Mouse (Mus musculus) kidney, adult 8-10 months (tissue): ENCODE data around the gene Alas2.

Experiments
- DNase-seq, 2 experiments: peaks; one replicate each; pipeline ENCODE4 v3.0.0; 2022

The Alas2 gene

GRCm38 (mm10) chrX:150547239-150547638, at the start of gene Alas2:
TSS of gene Alas2 (plus strand) at chrX:150547375.
- no peak for DNase-seq

DNA sequence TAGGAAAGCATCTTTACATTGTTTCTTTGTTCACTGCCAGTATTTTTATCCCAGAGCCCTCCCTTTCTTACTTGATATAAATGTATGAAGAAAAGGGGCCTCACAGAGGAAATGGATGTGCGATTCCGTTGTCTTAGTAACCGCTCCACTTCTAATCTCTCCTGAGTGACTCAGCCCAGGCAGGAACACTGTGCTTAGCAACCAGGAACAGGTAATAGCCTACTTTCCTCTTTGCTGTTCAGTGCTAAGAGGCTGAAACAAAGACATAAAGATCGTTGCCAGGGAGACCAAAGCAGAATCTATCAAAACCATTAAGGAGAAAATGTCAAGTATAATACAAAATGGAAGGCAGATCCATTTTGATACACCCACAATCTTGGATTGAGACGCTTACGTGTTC, 38.5 kb upstream of the Alas2 start:
- no peak for DNase-seq

DNA sequence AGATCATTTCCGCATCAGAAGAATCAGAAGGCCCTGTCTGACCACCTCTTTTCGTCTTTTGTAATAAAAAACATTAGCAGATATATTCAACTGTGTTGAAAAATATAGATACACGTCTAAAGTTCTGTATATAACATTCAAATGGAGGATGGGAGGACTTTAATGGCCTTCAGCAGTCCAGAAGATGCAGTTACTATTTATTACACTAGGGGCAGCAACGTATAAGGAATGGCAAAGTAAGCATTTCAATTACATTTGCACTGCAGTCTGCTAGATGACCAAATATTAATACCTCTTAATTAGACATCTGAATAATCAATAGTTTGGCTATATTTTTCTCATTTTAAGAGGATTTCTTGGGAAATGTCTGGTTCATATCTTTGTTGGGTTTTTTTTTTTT, 36.5 kb upstream of the Alas2 start:
- DNase-seq: peak; percentile 3 to 46

GRCm38 (mm10) chrX:150511274-150511673, 35.9 kb upstream of the Alas2 start:
- peak in 1 of 2 experiments; percentile 5 for DNase-seq

DNA sequence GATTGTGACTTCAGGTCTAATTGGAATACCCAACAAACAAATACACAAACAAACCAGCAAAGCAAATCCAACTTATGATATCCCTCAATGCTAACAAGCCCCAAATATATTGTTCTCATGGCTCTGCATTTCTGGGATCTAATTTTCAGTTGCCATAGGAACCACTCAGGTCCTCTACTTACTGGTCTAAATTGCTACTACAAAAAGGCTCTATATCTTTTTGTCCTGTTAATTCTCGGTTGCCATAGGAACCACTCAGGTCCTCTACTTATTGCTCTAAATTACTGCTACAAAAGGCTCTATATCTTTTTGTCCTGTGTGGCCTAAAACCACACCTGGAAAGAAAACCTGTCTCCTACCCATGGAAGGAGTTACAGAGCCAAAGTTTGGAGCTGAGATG, 33.0 kb upstream of the Alas2 start:
- DNase-seq: no peak

DNA sequence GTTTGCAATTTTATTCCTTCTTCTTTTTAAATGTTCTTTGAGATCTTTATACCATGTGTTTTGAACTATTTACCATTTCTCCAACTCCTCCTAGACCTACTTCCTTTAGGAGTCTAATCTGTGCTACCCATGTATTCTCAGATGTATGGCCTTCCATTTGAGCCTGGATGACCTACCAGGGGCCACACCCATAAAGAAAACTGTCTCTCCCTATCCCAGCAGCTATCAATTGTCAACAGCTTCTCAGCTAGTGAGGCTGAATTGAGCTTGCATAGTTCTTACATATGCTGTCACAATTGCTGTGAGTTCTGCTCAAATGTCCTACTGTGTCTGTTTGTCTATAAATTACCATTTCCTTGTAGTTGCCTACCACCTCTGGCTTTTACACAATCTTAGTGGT, 31.2 kb upstream of the Alas2 start:
- no peak for DNase-seq

GRCm38 (mm10) chrX:150516477-150516876, 30.7 kb upstream of the Alas2 start:
- no peak for DNase-seq

GRCm38 (mm10) chrX:150540111-150540510, 7.1 kb upstream of the Alas2 start:
- DNase-seq: no peak

DNA sequence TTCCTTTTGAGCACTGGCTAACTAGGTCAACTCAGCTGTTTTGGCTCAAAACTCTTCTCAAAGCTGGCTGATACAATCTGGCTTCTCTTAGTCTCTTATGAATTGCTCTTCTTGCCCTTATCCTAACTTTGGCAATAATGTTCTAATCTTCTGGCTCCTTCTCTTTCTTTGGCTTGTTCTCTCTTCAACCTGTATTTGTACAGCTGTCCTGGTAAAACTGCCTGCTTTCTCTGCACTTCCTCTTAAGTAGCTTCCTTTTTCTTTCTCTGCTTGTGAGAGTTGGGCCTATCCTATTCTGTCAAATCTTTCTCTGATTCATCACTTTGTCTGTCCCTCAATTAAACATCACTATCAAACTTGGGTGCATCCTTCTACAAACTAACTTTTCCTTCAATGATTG, 5.5 kb upstream of the Alas2 start:
- no peak for DNase-seq

DNA sequence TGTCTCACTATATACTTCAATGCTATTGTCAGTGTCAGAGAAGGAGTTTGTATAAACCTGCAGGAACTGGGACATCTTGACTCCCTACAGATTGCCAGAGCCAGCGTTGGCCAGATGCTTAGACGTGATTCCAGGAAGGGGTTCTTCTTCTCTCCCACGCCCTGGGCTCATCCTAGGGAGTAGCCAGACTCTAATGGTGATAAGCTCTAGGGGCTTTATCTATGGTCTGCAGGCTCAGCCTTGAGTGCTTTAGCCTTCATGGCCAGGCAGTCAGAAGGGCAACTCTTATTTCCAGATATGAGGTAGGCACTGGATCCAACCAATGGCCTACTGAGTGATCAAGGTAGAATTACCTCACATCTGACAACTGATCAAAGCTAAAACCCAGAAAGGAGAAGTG, 2.5 kb downstream of the Alas2 start:
- no peak for DNase-seq

DNA sequence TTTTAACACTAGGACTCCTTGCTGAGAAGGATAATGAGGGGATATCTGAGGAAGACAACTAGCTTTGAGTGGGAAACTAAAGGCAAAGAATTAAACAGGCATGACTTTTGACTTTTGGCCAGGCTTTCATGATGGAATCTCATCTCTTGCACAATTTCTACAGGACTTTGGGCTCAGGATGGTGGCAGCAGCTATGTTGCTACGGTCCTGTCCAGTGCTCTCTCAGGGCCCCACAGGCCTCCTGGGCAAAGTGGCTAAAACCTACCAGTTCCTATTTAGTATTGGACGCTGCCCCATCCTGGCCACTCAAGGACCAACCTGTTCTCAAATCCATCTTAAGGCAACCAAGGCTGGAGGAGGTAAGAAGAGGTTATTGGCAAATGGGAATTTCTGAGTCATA, 4.8 kb downstream of the Alas2 start:
- no peak for DNase-seq

DNA sequence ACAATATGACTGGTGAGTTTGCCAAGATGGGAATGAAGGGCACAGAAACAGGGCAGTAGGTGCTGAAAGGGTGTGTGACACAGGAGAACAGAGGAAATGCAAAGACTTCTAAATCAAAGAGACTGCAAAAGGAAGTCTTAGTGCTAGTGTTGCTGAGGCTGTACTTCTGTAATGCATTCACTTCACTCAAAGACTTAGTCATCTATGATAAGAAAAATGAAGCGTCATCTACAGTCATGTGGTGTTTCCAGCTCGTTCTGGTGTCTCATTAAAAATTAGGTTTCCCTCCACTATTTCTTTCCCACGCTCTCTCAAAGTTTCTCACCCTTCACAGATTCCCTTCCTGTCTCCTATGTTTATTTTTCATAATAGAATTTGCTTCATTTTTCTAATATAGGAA, 6.9 kb downstream of the Alas2 start:
- DNase-seq: no peak

DNA sequence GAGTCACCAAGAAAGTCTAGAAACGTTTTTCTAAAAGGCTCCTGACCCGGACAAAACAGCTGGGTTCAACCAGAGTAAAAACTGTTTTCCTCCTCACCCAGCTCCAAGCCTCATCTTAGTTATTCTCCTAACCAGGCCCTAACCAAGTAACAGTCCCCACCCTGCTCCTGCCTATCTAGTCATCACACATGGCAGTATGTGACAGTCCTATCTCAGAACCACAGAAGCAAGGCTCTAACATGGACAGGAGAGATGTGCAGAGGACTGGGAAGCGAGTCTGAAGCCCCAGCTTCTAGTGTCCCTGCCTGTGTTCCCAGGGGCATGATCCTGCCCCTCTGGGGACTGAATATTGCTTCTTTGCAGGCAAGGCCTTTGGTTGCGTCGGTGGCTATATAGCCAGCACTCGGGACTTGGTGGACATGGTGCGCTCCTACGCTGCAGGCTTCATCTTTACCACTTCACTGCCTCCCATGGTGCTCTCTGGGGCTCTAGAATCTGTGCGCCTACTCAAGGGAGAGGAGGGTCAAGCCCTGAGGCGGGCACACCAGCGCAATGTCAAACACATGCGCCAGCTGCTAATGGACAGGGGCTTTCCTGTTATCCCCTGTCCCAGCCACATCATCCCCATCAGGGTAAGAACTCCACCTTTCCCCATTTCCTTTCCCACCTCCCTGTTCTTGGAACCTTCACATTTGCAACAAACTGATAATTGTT, 17.6 kb downstream of the Alas2 start:
- no peak for DNase-seq

DNA sequence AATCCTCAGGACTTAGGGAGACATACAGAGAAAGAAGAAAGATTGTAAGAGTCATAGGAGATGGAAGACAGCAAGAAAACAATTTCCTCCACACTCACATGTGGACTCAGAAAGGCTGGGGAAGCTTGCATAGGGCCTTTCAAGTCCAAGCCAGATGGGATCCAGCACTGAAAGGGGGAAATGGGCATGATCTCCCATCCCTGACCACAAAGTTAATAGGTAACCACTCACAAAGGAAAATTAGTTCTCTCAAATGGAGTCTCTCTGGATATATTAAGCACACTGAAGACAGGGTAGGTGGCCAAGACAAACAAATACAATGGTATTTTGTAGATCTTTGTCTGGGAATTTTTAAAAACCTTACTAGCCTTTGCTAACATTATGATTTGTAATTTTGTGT, 34.7 kb downstream of the Alas2 start:
- DNase-seq: peak; percentile 18 to 20

DNA sequence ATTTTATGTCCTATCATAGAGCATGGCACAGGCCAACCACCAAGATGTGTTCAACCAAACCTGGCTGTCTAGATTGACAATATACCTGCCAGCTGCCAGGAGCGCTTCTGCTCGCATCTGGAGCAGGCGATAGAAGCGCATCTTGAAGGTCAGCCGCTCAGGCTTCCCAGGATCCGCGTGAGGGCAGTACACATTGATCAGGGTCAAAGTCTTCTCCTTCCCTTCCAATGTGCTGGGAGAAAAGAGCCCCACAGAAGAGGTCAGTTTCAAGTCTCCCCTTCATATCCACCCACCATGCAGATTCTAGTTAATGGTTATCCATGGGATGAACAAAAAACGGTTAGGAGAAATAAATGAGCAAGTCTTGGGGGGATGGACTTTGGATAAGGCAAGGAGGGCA, 37.9 kb downstream of the Alas2 start:
- DNase-seq: peak; percentile 67 to 74

DNA sequence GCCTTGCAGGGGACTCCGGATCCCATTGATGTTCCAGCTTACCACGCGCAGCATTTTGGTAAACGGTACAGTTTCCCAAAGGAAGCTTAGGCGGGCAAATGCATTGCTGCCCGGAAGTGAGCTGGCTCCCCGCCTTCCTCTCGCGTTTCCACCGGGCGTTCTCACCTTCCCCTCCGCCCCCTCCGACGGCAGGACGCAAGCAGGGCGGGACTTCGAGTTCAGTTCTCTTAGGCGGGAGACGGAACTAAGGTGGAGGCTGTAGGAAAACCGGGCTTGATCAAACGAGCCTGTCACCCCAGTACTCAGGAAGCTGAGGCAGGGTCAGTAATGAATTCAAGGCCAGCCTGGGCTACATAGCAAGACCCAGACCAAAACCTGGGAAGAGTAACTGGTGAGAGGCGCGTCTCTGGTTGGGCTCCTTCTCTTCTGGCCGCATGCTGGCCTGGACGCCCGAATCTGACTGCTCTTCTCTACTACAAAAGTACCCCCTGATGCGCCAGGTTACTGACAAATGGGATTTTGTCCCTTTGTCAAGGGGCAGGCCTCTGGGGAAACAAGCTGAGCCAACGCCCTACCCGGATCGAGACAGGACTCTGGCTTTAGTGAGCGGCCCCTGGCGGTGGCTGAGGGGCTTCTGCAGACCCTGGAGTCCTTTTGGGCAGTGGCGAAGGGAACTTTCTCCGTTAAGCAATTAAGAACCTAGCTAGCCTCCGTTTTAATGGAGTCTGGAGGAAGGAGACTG, 41.0 kb downstream of the Alas2 start, which contains the start of gene Pfkfb1:
Gene Pfkfb1, plus strand, starts transcription at position 207 of the 742 bp plus-strand sequence.
- peak; percentile 76 to 77 for DNase-seq

DNA sequence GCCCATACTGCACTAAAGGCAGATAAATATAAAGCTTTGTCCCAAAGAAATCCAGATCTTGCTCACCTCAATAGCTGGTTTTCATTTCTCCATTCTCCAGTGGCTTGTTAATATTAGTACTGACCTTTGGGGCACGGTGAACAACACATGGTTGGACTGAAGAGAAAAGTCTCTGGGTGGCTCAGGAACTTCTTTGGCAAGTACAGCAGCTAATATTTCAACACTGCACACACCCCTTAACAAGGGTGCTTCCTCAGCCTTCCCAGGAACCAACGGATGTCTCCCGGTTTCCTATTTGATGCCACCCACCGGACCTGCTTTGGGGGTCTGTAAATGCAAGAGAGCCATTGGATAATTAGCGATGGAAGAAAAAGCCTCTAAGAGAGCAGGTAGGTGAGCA, 42.5 kb downstream of the Alas2 start, which contains the start of gene Apex2:
Gene Apex2, minus strand, starts transcription at position 173 of the 400 bp plus-strand sequence.
- DNase-seq: no peak

- DNase-seq: peak in 1 of 2 experiments; percentile 15
These were observed 46.3 kb downstream of the Alas2 start for GRCm38 (mm10) chrX:150593266-150594035.

- DNase-seq: no peak
These were observed 47.0 kb downstream of the Alas2 start for GRCm38 (mm10) chrX:150594176-150594575.

GRCm38 (mm10) chrX:150595016-150595760, 48.0 kb downstream of the Alas2 start:
- DNase-seq: no peak

DNA sequence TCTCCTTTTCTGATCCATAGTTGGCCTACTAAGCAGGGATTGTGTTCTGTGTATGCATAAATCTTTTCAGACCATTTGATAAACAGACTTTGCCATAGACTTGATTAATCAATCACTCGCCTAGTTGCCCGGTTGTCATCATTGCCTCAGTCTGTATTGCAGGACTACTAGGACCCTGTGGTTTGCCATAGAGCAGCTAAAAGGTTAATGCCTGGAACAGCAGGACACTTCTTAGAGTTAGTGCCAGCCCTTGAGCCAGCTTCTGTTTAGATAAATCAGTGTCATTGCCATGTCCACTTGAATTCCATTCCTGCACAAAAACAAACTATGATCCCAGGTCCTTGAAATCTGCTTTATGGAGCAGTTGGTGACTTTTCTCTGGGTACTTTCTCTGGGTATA, 51.7 kb downstream of the Alas2 start:
- DNase-seq: no peak
